Mouse (Mus musculus): ENCODE measurements around the gene Coro6. TPM values are rescaled to one million over a fixed set of nuclear protein-coding genes. Genes with fewer than 3 reads are reported as not detected.

Gene Coro6
- polyA plus RNA-seq (2015; fragmentation: Nextera tagmentation; extraction: Ambion mirVana), result 0.05 and 0.11 TPM in 2 replicates

GRCm38 (mm10) chr11:77462283-77463100, at the start of gene Coro6:
TSS of gene Coro6 (plus strand) at chr11:77462411.
- Histone ChIP-seq H3K27ac (no peak within 1 kb of the TSS), H3K4me2 (peak within 1 kb of the TSS; percentile 100), H3K4me1 (peaks cover 13% of the 10 kb centered on the region), H3K9me3 (replicated peaks) (no peaks in the 10 kb centered on the region), H3K9ac (peak within 1 kb of the TSS; percentile 62), H3K36me3 (ENCODE audit: poor library complexity, severe bottlenecking) (peaks cover 8% of the 10 kb centered on the region), H3K27me3 (peaks cover 69% of the 10 kb centered on the region), H3K4me3 (peak within 1 kb of the TSS; percentile 55)
- WGBS, result under 1% methylated on average over 68 of the region's 73 CpGs
- peak; percentile 28; the same call in 1 of the 2 replicates for ATAC-seq

GRCm38 (mm10) chr11:77414141-77414839, 47.9 kb upstream of the Coro6 start:
- H3K27ac ChIP-seq, result no peak overlapping the region
- ATAC-seq, result no peak
- H3K36me3 ChIP-seq (ENCODE audit: poor library complexity, severe bottlenecking), result peaks cover 1% of the 10 kb centered on the region; the same call in 1 of the 2 replicates
- no peaks in the 10 kb centered on the region for H3K4me1 ChIP-seq
- no peaks in the 10 kb centered on the region for H3K27me3 ChIP-seq
- WGBS, result 83% methylated on average over 2 of the region's 2 CpGs
- H3K9me3 ChIP-seq (replicated peaks), result no peaks in the 10 kb centered on the region
- H3K4me2 ChIP-seq, result no peak overlapping the region
- H3K4me3 ChIP-seq, result no peak overlapping the region
- no peak overlapping the region for H3K9ac ChIP-seq

- peaks cover 4% of the 10 kb centered on the region for H3K36me3 ChIP-seq (ENCODE audit: poor library complexity, severe bottlenecking)
- H3K4me1 ChIP-seq, result no peaks in the 10 kb centered on the region
- no peak for ATAC-seq
- no peak overlapping the region for H3K4me2 ChIP-seq
- H3K9me3 ChIP-seq (replicated peaks), result no peaks in the 10 kb centered on the region
- no peak overlapping the region for H3K27ac ChIP-seq
- no peak overlapping the region for H3K4me3 ChIP-seq
- H3K27me3 ChIP-seq, result no peaks in the 10 kb centered on the region
- no peak overlapping the region for H3K9ac ChIP-seq
- WGBS, result 87% methylated on average over 4 of the region's 4 CpGs
Observed at GRCm38 (mm10) chr11:77416212-77417000, 45.8 kb upstream of the Coro6 start.

- H3K4me3 ChIP-seq, result no peak overlapping the region
- ATAC-seq, result no peak
- no peak overlapping the region for H3K27ac ChIP-seq
- no peak overlapping the region for H3K9ac ChIP-seq
- 95% methylated on average over 4 of the region's 4 CpGs for WGBS
- H3K27me3 ChIP-seq, result no peaks in the 10 kb centered on the region
- no peaks in the 10 kb centered on the region for H3K4me1 ChIP-seq
- H3K36me3 ChIP-seq (ENCODE audit: poor library complexity, severe bottlenecking), result peaks cover 17% of the 10 kb centered on the region
- no peak overlapping the region for H3K4me2 ChIP-seq
- no peaks in the 10 kb centered on the region for H3K9me3 ChIP-seq (replicated peaks)
Observed at GRCm38 (mm10) chr11:77418021-77418420, 44.2 kb upstream of the Coro6 start.

GRCm38 (mm10) chr11:77423175-77423859, 38.9 kb upstream of the Coro6 start:
- 86% methylated on average over 4 of the region's 4 CpGs for WGBS
- Histone ChIP-seq H3K4me2 (no peak overlapping the region), H3K27me3 (no peaks in the 10 kb centered on the region), H3K4me1 (no peaks in the 10 kb centered on the region), H3K9me3 (replicated peaks) (no peaks in the 10 kb centered on the region), H3K36me3 (ENCODE audit: poor library complexity, severe bottlenecking) (peaks cover 43% of the 10 kb centered on the region), H3K27ac (no peak overlapping the region), H3K9ac (no peak overlapping the region), H3K4me3 (no peak overlapping the region)
- ATAC-seq, result no peak

- no peaks in the 10 kb centered on the region for H3K4me1 ChIP-seq
- H3K9me3 ChIP-seq (replicated peaks), result no peaks in the 10 kb centered on the region
- no peak overlapping the region for H3K4me3 ChIP-seq
- no peaks in the 10 kb centered on the region for H3K27me3 ChIP-seq
- no peak for ATAC-seq
- H3K36me3 ChIP-seq (ENCODE audit: poor library complexity, severe bottlenecking), result peaks cover 40% of the 10 kb centered on the region
- no peak overlapping the region for H3K4me2 ChIP-seq
- 93% methylated on average over 1 of the region's 1 CpGs for WGBS
- no peak overlapping the region for H3K27ac ChIP-seq
- H3K9ac ChIP-seq, result no peak overlapping the region
Observed at GRCm38 (mm10) chr11:77428446-77428845, 33.8 kb upstream of the Coro6 start.

GRCm38 (mm10) chr11:77437026-77437425, 25.2 kb upstream of the Coro6 start:
- no peaks in the 10 kb centered on the region for H3K27me3 ChIP-seq
- ATAC-seq, result no peak
- H3K4me1 ChIP-seq, result no peaks in the 10 kb centered on the region
- H3K9me3 ChIP-seq (replicated peaks), result no peaks in the 10 kb centered on the region
- no peak overlapping the region for H3K27ac ChIP-seq
- H3K4me3 ChIP-seq, result no peak overlapping the region
- no peak overlapping the region for H3K4me2 ChIP-seq
- H3K9ac ChIP-seq, result no peak overlapping the region
- WGBS, result 88% methylated on average over 2 of the region's 2 CpGs
- peaks cover 39% of the 10 kb centered on the region for H3K36me3 ChIP-seq (ENCODE audit: poor library complexity, severe bottlenecking)

GRCm38 (mm10) chr11:77440081-77440480, 22.1 kb upstream of the Coro6 start:
- Histone ChIP-seq H3K27ac (no peak overlapping the region), H3K36me3 (ENCODE audit: poor library complexity, severe bottlenecking) (peaks cover 47% of the 10 kb centered on the region), H3K4me3 (no peak overlapping the region), H3K9ac (no peak overlapping the region), H3K4me2 (no peak overlapping the region), H3K4me1 (no peaks in the 10 kb centered on the region), H3K9me3 (replicated peaks) (no peaks in the 10 kb centered on the region), H3K27me3 (no peaks in the 10 kb centered on the region)
- ATAC-seq, result no peak
- 89% methylated on average over 9 of the region's 9 CpGs for WGBS

- no peak overlapping the region for H3K4me2 ChIP-seq
- H3K9ac ChIP-seq, result no peak overlapping the region
- H3K27ac ChIP-seq, result no peak overlapping the region
- H3K4me1 ChIP-seq, result no peaks in the 10 kb centered on the region
- WGBS, result 89% methylated on average over 8 of the region's 8 CpGs
- no peaks in the 10 kb centered on the region for H3K9me3 ChIP-seq (replicated peaks)
- no peak overlapping the region for H3K4me3 ChIP-seq
- H3K36me3 ChIP-seq (ENCODE audit: poor library complexity, severe bottlenecking), result peaks cover 47% of the 10 kb centered on the region
- ATAC-seq, result no peak
- H3K27me3 ChIP-seq, result no peaks in the 10 kb centered on the region
Observed at GRCm38 (mm10) chr11:77441020-77441419, 21.2 kb upstream of the Coro6 start.

GRCm38 (mm10) chr11:77442186-77443170, 19.7 kb upstream of the Coro6 start:
- Histone ChIP-seq H3K4me1 (no peaks in the 10 kb centered on the region), H3K27ac (no peak overlapping the region), H3K4me3 (no peak overlapping the region), H3K4me2 (no peak overlapping the region), H3K27me3 (no peaks in the 10 kb centered on the region), H3K9ac (no peak overlapping the region), H3K36me3 (ENCODE audit: poor library complexity, severe bottlenecking) (peaks cover 47% of the 10 kb centered on the region), H3K9me3 (replicated peaks) (no peaks in the 10 kb centered on the region)
- 90% methylated on average over 7 of the region's 7 CpGs for WGBS
- ATAC-seq, result no peak

GRCm38 (mm10) chr11:77444939-77445338, 17.3 kb upstream of the Coro6 start:
- no peak overlapping the region for H3K4me2 ChIP-seq
- no peak for ATAC-seq
- H3K4me1 ChIP-seq, result no peaks in the 10 kb centered on the region
- 93% methylated on average over 2 of the region's 2 CpGs for WGBS
- no peak overlapping the region for H3K9ac ChIP-seq
- H3K27me3 ChIP-seq, result no peaks in the 10 kb centered on the region
- no peaks in the 10 kb centered on the region for H3K9me3 ChIP-seq (replicated peaks)
- no peak overlapping the region for H3K27ac ChIP-seq
- H3K36me3 ChIP-seq (ENCODE audit: poor library complexity, severe bottlenecking), result peaks cover 39% of the 10 kb centered on the region
- H3K4me3 ChIP-seq, result no peak overlapping the region

Data from forebrain, embryonic 13.5 days (tissue).